Mouse (Mus musculus): ENCODE measurements around the gene Crcp.

DNA sequence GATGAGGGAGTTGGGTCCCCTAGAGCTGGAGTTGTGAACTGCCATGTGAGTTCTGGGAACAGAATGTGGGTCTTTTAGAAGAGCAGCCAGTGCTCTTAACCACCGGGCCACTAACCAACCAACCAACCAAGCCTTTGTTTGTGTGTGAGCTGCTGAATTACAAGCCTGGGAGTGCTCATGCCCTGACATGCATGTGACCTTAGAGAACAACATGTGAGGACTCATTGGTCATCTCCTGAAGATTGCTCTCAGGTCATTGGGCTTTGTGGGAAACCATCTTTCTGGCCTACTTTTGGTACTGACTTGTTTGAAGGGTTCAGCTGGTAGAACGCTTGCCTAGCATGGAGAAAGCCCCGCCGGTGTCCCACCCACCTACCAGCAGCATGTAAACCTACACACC is 19.3 kb upstream of the Crcp start:
- TF ChIP-seq CTCF (IDR thresholded peaks at IDR 0.05; ENCODE audit: extremely low read depth, insufficient read depth, low read length) (no peak), POLR2A (IDR thresholded peaks at IDR 0.05; ENCODE audit: extremely low read depth, insufficient read depth, low read length) (no peak)

Data from cortical plate, adult 2 months (tissue).